Mouse (Mus musculus): ENCODE measurements at regions not wholly inside any gene's neighbourhood (a gene's known extent, or its start where the extent isn't known, plus 50 kb on each side); places are given as distances from the start of the nearest gene placed in this dataset.

GRCm38 (mm10) chr10:117478202-117478930, 98.6 kb upstream of the Cpsf6 start:
- no peak overlapping the region for H3K4me3 ChIP-seq
- H3K9me3 ChIP-seq (replicated peaks): no peaks in the 10 kb centered on the region
- peak overlapping the region; percentile 34; the same call in 1 of the 2 replicates for H3K27ac ChIP-seq
- 83% methylated on average over 23 of the region's 23 CpGs for WGBS
- H3K36me3 ChIP-seq: no peaks in the 10 kb centered on the region
- H3K4me1 ChIP-seq: peaks cover 6% of the 10 kb centered on the region; the same call in 1 of the 2 replicates
- no peaks in the 10 kb centered on the region for H3K27me3 ChIP-seq (ENCODE audit: low read depth, poor library complexity, severe bottlenecking)
- no peak for DNase-seq (ENCODE audit: low spot score)

- Histone ChIP-seq H3K4me3 (no peak overlapping the region), H3K36me3 (no peaks in the 10 kb centered on the region), H3K9me3 (replicated peaks) (no peaks in the 10 kb centered on the region), H3K27me3 (ENCODE audit: low read depth, poor library complexity, severe bottlenecking) (no peaks in the 10 kb centered on the region), H3K4me1 (peaks cover 7% of the 10 kb centered on the region), H3K27ac (peak overlapping the region; percentile 34; the same call in 1 of the 2 replicates)
- 90% methylated on average over 12 of the region's 12 CpGs for WGBS
- DNase-seq (ENCODE audit: low spot score): no peak
Observed at GRCm38 (mm10) chr10:117477331-117478201, 97.8 kb upstream of the Cpsf6 start.

- Histone ChIP-seq H3K27ac (no peak overlapping the region), H3K4me1 (peaks cover 25% of the 10 kb centered on the region), H3K27me3 (ENCODE audit: low read depth, poor library complexity, severe bottlenecking) (no peaks in the 10 kb centered on the region), H3K9me3 (replicated peaks) (no peaks in the 10 kb centered on the region), H3K36me3 (no peaks in the 10 kb centered on the region), H3K4me3 (no peak overlapping the region)
- no peak for DNase-seq (ENCODE audit: low spot score)
- 89% methylated on average over 13 of the region's 13 CpGs for WGBS
Observed at GRCm38 (mm10) chr10:117475086-117475945, 95.5 kb upstream of the Cpsf6 start.

- 94% methylated on average over 4 of the region's 4 CpGs for WGBS
- no peak for DNase-seq (ENCODE audit: low spot score)
- Histone ChIP-seq H3K4me3 (no peak overlapping the region), H3K27me3 (ENCODE audit: low read depth, poor library complexity, severe bottlenecking) (no peaks in the 10 kb centered on the region), H3K9me3 (replicated peaks) (no peaks in the 10 kb centered on the region), H3K27ac (no peak overlapping the region), H3K36me3 (no peaks in the 10 kb centered on the region), H3K4me1 (peaks cover 25% of the 10 kb centered on the region)
Observed at GRCm38 (mm10) chr10:117474351-117475085, 94.7 kb upstream of the Cpsf6 start.

GRCm38 (mm10) chr10:117473471-117473870, 93.7 kb upstream of the Cpsf6 start:
- H3K4me1 ChIP-seq: peaks cover 24% of the 10 kb centered on the region
- WGBS: 92% methylated on average over 4 of the region's 4 CpGs
- DNase-seq (ENCODE audit: low spot score): no peak
- no peak overlapping the region for H3K27ac ChIP-seq
- H3K27me3 ChIP-seq (ENCODE audit: low read depth, poor library complexity, severe bottlenecking): no peaks in the 10 kb centered on the region
- no peak overlapping the region for H3K4me3 ChIP-seq
- no peaks in the 10 kb centered on the region for H3K9me3 ChIP-seq (replicated peaks)
- H3K36me3 ChIP-seq: no peaks in the 10 kb centered on the region

GRCm38 (mm10) chr10:117472568-117472930, 92.7 kb upstream of the Cpsf6 start:
- H3K27me3 ChIP-seq (ENCODE audit: low read depth, poor library complexity, severe bottlenecking): no peaks in the 10 kb centered on the region
- WGBS: 85% methylated on average over 4 of the region's 4 CpGs
- H3K4me3 ChIP-seq: no peak overlapping the region
- H3K27ac ChIP-seq: peak overlapping the region; percentile 73
- peaks cover 19% of the 10 kb centered on the region for H3K4me1 ChIP-seq
- no peaks in the 10 kb centered on the region for H3K36me3 ChIP-seq
- DNase-seq (ENCODE audit: low spot score): no peak
- H3K9me3 ChIP-seq (replicated peaks): no peaks in the 10 kb centered on the region

GRCm38 (mm10) chr10:117471818-117472567, 92.2 kb upstream of the Cpsf6 start:
- no peak for DNase-seq (ENCODE audit: low spot score)
- Histone ChIP-seq H3K4me3 (no peak overlapping the region), H3K36me3 (no peaks in the 10 kb centered on the region), H3K4me1 (peaks cover 19% of the 10 kb centered on the region), H3K27me3 (ENCODE audit: low read depth, poor library complexity, severe bottlenecking) (no peaks in the 10 kb centered on the region), H3K27ac (peak overlapping the region; percentile 73), H3K9me3 (replicated peaks) (no peaks in the 10 kb centered on the region)
- 40% methylated on average over 11 of the region's 11 CpGs for WGBS

- peak overlapping the region; percentile 31; the same call in 1 of the 2 replicates for H3K27ac ChIP-seq
- H3K27me3 ChIP-seq (ENCODE audit: low read depth, poor library complexity, severe bottlenecking): no peaks in the 10 kb centered on the region
- H3K36me3 ChIP-seq: no peaks in the 10 kb centered on the region
- DNase-seq (ENCODE audit: low spot score): no peak
- no peak overlapping the region for H3K4me3 ChIP-seq
- H3K9me3 ChIP-seq (replicated peaks): no peaks in the 10 kb centered on the region
- peaks cover 19% of the 10 kb centered on the region for H3K4me1 ChIP-seq
- WGBS: 45% methylated on average over 8 of the region's 8 CpGs
Observed at GRCm38 (mm10) chr10:117471036-117471817, 91.4 kb upstream of the Cpsf6 start.

- H3K4me3 ChIP-seq: no peak overlapping the region
- H3K27ac ChIP-seq: no peak overlapping the region
- 82% methylated on average over 2 of the region's 2 CpGs for WGBS
- H3K27me3 ChIP-seq (ENCODE audit: low read depth, poor library complexity, severe bottlenecking): no peaks in the 10 kb centered on the region
- H3K9me3 ChIP-seq (replicated peaks): no peaks in the 10 kb centered on the region
- no peak for DNase-seq (ENCODE audit: low spot score)
- H3K36me3 ChIP-seq: no peaks in the 10 kb centered on the region
- peaks cover 19% of the 10 kb centered on the region for H3K4me1 ChIP-seq
Observed at GRCm38 (mm10) chr10:117470481-117470880, 90.7 kb upstream of the Cpsf6 start.

GRCm38 (mm10) chr10:117469573-117470090, 89.8 kb upstream of the Cpsf6 start:
- Histone ChIP-seq H3K4me3 (no peak overlapping the region), H3K4me1 (peaks cover 19% of the 10 kb centered on the region), H3K9me3 (replicated peaks) (no peaks in the 10 kb centered on the region), H3K36me3 (no peaks in the 10 kb centered on the region), H3K27ac (no peak overlapping the region), H3K27me3 (ENCODE audit: low read depth, poor library complexity, severe bottlenecking) (no peaks in the 10 kb centered on the region)
- no peak for DNase-seq (ENCODE audit: low spot score)
- WGBS: 89% methylated on average over 3 of the region's 3 CpGs
